Mouse (Mus musculus) cortical plate, adult 2 months (tissue): ENCODE data around the gene Iqcf5.

ENCODE experiments used
- CTCF ChIP-seq: fragments of 200-500 bp; IDR thresholded peaks from 2 replicates; pipeline ENCODE4 v1.5.1; 2011; ENCODE audit warnings: mild to moderate bottlenecking, control low read depth, low read length; ENCODE audit not compliant: insufficient read depth; ENCODE audit errors: extremely low read depth
- POLR2A ChIP-seq: fragments of 200-500 bp; IDR thresholded peaks from 2 replicates; pipeline ENCODE4 v1.6.1; 2011; ENCODE audit warnings: mild to moderate bottlenecking, low read length, control low read depth; ENCODE audit not compliant: insufficient read depth; ENCODE audit errors: extremely low read depth

DNA sequence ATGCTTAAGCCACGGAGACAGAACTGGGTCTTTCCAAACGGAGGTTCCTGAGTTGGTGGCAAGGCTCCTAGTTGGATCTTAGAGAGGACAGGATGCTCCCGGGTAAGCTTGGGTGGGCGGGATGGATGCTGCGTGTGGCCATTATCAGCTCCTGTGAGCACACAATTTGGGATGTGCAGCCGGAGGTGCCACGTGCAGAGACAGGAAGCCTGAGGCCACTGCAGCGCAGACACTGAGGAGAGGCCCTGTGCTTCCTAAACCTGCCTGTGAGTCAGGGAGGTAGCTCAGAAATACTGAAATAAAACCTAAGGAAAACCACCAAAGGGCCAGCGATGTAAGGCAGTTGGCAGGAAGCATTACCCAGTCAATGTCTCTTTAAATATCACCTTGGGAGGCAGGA is 44.6 kb upstream of the Iqcf5 start:
- TF ChIP-seq POLR2A (no peak), CTCF (no peak)
